Mouse (Mus musculus): Measurements from ENCODE around the gene Ccdc88c. TPM values are rescaled to one million over a fixed set of nuclear protein-coding genes. Genes with fewer than 3 reads are reported as not detected.

Gene Ccdc88c
- total RNA-seq, 2 experiments from 2014 or later: 28.4 to 34.7 TPM

- no peak for DNase-seq
- no peak overlapping the region for H3K4me3 ChIP-seq
- TF ChIP-seq CTCF (IDR thresholded peaks at IDR 0.05): no peak
- H3K27ac ChIP-seq: no peak overlapping the region
- intact Hi-C loops (cut with DNase I): no loop called here
These were observed 142.0 kb downstream of the Ccdc88c start for GRCm38 (mm10) chr12:100886877-100887276.

- TF ChIP-seq CTCF (IDR thresholded peaks at IDR 0.05): no peak
- no peak overlapping the region for H3K4me3 ChIP-seq
- intact Hi-C loops (cut with DNase I): no loop called here
- DNase-seq: no peak
- no peak overlapping the region for H3K27ac ChIP-seq
These were observed 143.3 kb downstream of the Ccdc88c start for GRCm38 (mm10) chr12:100885585-100885984.

- intact Hi-C loops (cut with DNase I): no loop called here
- H3K4me3 ChIP-seq: no peak overlapping the region
- DNase-seq: no peak
- no peak overlapping the region for H3K27ac ChIP-seq
- no peak for TF ChIP-seq CTCF (IDR thresholded peaks at IDR 0.05)
These were observed 145.7 kb downstream of the Ccdc88c start for GRCm38 (mm10) chr12:100883168-100883567.

- intact Hi-C loops (cut with DNase I): no loop called here
- no peak for TF ChIP-seq CTCF (IDR thresholded peaks at IDR 0.05)
- no peak for DNase-seq
- H3K27ac ChIP-seq: no peak overlapping the region
- no peak overlapping the region for H3K4me3 ChIP-seq
These were observed 150.3 kb downstream of the Ccdc88c start for GRCm38 (mm10) chr12:100878556-100878955.

GRCm38 (mm10) chr12:100877936-100878335, 150.9 kb downstream of the Ccdc88c start:
- Histone ChIP-seq H3K4me3 (no peak overlapping the region), H3K27ac (no peak overlapping the region)
- no peak for TF ChIP-seq CTCF (IDR thresholded peaks at IDR 0.05)
- no peak for DNase-seq
- intact Hi-C loops (cut with DNase I): no loop called here

GRCm38 (mm10) chr12:100875960-100876359, 152.9 kb downstream of the Ccdc88c start:
- H3K4me3 ChIP-seq: no peak overlapping the region
- intact Hi-C loops (cut with DNase I): no loop called here
- no peak for DNase-seq
- no peak for TF ChIP-seq CTCF (IDR thresholded peaks at IDR 0.05)
- H3K27ac ChIP-seq: no peak overlapping the region

- no peak for TF ChIP-seq CTCF (IDR thresholded peaks at IDR 0.05)
- DNase-seq: no peak
- no peak overlapping the region for H3K4me3 ChIP-seq
- intact Hi-C loops (cut with DNase I): no loop called here
- H3K27ac ChIP-seq: no peak overlapping the region
These were observed 153.3 kb downstream of the Ccdc88c start for GRCm38 (mm10) chr12:100875553-100875952.

- no peak for TF ChIP-seq CTCF (IDR thresholded peaks at IDR 0.05)
- DNase-seq: no peak
- Histone ChIP-seq H3K27ac (no peak overlapping the region), H3K4me3 (no peak overlapping the region)
- intact Hi-C loops (cut with DNase I): no loop called here
These were observed 155.2 kb downstream of the Ccdc88c start for GRCm38 (mm10) chr12:100873612-100874011.

- DNase-seq: no peak
- no peak for TF ChIP-seq CTCF (IDR thresholded peaks at IDR 0.05)
- intact Hi-C loops (cut with DNase I): no loop called here
- no peak overlapping the region for H3K4me3 ChIP-seq
- no peak overlapping the region for H3K27ac ChIP-seq
These were observed 157.0 kb downstream of the Ccdc88c start for GRCm38 (mm10) chr12:100871841-100872240.

GRCm38 (mm10) chr12:100871234-100871633, 157.6 kb downstream of the Ccdc88c start:
- intact Hi-C loops (cut with DNase I): no loop called here
- DNase-seq: no peak
- Histone ChIP-seq H3K4me3 (no peak overlapping the region), H3K27ac (no peak overlapping the region)
- TF ChIP-seq CTCF (IDR thresholded peaks at IDR 0.05): no peak

- H3K27ac ChIP-seq: no peak overlapping the region
- no peak for TF ChIP-seq CTCF (IDR thresholded peaks at IDR 0.05)
- H3K4me3 ChIP-seq: no peak overlapping the region
- intact Hi-C loops (cut with DNase I): no loop called here
- DNase-seq: no peak
These were observed 160.7 kb downstream of the Ccdc88c start for GRCm38 (mm10) chr12:100868049-100868622.

GRCm38 (mm10) chr12:100867097-100867496, 161.8 kb downstream of the Ccdc88c start:
- Histone ChIP-seq H3K4me3 (no peak overlapping the region), H3K27ac (0 out of 2 replicates have a peak overlapping the region, but pooled peaks have one; percentile 9)
- intact Hi-C loops (cut with DNase I): no loop called here
- no peak for TF ChIP-seq CTCF (IDR thresholded peaks at IDR 0.05)
- peak; percentile 84 for DNase-seq

- H3K4me3 ChIP-seq: no peak overlapping the region
- no peak for TF ChIP-seq CTCF (IDR thresholded peaks at IDR 0.05)
- intact Hi-C loops (cut with DNase I): no loop called here
- DNase-seq: no peak
- H3K27ac ChIP-seq: no peak overlapping the region
These were observed 163.3 kb downstream of the Ccdc88c start for GRCm38 (mm10) chr12:100865509-100866078.

- intact Hi-C loops (cut with DNase I): no loop called here
- no peak overlapping the region for H3K27ac ChIP-seq
- no peak for TF ChIP-seq CTCF (IDR thresholded peaks at IDR 0.05)
- H3K4me3 ChIP-seq: no peak overlapping the region
- no peak for DNase-seq
These were observed 163.8 kb downstream of the Ccdc88c start for GRCm38 (mm10) chr12:100865072-100865471.
